Mouse (Mus musculus) lung, postnatal 0 days (tissue): ENCODE data around the gene Wdr82.

Source experiments
- CTCF ChIP-seq: IDR thresholded peaks from 2 replicates; pipeline ENCODE4 v1.5.1; 2016; ENCODE audit warnings: antibody characterized with exemption, mild to moderate bottlenecking
- EP300 ChIP-seq: IDR thresholded peaks from 2 replicates; pipeline ENCODE4 v1.6.1; 2016; ENCODE audit warnings: antibody characterized with exemption, mild to moderate bottlenecking, control low read depth

DNA sequence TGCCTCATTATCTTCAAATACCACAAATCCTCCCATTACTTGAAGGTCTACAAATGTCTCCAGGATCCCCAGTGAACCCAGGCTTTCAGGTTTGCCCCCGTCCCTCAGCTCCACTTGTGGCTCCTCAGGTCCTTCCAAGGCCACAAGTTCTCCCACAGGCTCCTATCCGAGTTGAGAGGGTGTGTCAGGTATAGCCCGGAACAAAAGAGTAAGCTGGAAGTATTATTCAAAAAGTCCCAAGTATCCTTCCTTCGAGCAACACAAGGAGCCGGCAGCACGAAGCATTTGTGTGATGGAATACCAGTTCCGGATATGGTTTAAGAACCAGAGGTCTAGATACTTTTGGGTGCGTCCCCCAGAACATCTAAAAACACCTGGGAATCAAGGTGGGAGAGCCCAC lies 21.3 kb downstream of the Wdr82 start:
- TF ChIP-seq CTCF (no peak), EP300 (no peak)
